Mouse (Mus musculus) brain, embryonic 18.5 days (tissue): Measurements from ENCODE around the gene Slc25a10.

Experiments
- DNase-seq: peaks from one replicate; pipeline ENCODE4 v3.0.0-alpha.2; 2012; ENCODE audit warnings: low read depth, low spot score

Gene Slc25a10

DNA sequence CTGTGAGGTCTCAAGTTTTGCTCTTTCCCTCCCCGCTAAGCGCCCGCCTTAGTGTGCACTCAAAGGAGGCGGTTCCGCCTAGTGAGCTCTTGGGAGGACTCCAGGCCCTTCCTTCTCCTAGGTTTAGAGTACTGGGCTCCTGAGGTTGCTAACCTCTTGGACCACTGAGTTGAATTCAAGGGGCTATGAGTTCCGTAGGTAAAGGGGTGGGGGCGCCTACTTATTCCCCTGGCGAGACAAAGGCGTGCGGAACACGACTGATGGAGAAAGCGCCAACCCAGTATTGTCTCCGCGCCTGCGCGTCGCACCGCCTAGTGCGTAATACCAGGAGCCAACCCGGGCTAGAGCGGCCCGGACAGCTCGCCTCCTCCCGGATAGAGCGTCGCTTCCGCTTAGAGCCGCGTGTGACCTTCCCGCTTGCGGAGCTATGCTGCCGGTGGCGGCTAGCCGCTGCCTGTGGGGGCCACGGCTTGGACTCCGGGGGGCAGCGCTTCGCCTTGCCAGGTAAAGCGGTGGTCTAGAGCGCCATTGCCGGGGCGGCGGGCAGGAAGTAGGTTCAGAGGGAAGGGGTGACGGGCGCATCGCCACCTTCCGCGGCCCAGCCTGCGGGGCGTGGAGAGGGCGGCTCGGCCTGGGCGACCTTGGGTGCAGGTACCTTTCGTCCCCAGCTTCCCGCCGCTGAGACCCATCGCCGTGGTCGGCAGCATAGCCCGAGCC, 7.2 kb upstream of the Slc25a10 start, which contains the start of gene Mrpl12:
Mrpl12 (plus strand) TSS at position 349 of the 717 bp plus-strand sequence.
- peak; percentile 94 for DNase-seq

DNA sequence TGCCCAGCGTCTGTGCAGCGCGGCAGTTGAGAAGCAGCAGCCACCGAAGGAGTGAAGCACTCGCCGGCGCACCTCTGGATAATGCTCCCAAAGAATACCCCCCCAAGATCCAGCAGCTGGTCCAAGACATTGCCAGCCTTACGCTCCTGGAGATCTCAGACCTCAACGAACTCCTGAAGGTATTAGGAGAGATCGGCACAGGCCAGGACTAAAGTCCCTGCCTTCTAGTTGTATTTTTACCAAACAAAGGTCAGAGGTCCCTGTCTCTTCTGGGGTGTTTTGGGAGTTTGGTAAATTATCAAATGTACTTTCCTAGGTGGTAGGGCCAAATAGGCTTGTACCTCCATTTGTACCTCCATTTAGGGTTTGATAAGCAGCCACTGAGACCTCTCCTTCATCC, 6.4 kb upstream of the Slc25a10 start:
- DNase-seq = no peak

DNA sequence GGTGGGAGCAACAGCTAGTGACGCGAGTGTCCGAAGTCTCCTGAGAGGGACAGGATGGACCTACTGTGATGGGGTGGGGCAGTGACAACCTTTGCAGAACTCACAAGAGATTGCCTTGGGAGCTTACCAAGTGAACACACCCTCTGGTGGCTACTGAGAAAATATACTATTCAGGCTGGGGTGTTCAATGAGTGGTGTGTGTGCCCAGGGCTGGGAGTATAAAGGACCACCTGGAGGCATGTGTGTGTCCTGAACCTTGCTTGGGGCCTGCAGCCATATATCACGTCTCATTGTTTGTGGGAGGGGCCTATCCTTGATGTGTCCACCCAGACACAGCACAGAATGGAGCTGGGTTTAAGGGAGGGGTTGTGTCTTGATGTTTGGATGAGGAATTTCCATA, 3.1 kb upstream of the Slc25a10 start:
- no peak for DNase-seq

- peak; percentile 55 for DNase-seq
These were observed 2.4 kb upstream of the Slc25a10 start for GRCm38 (mm10) chr11:120489054-120489761.

DNA sequence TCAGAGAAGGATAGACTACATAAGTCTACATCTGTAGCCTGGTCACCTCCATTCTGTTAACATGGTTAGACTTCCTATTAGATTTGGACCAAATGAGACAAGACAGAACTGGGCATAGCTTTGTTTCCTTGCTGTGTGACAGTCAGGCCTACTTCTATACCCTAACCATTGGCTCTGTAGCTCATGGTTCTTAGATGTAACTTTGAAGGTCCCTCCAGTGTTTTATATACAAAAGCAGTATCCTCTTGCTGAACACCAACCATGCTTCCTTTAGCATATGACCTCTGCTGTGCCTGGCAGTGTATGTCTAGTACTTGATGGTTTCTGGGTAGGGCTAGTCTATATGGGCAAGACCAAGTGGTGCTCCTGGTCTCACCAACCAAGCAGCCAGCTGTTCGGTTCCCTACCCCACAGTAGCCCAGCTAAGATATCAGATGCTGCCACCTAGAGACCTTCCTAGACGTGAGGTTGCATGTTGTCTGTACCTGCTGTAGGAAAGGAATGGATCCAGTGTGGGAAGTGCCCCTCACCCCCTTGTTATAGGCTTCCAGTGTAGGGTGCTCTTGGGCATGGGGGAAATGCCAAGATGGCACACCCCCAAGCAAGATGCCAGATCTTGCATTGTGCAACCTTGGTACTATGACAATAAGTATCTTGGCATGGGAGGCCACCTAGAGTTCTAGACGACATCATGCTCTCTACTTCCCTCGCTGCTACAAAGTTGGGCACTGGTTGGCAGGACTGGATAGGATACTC, 1.2 kb upstream of the Slc25a10 start:
- no peak for DNase-seq

DNA sequence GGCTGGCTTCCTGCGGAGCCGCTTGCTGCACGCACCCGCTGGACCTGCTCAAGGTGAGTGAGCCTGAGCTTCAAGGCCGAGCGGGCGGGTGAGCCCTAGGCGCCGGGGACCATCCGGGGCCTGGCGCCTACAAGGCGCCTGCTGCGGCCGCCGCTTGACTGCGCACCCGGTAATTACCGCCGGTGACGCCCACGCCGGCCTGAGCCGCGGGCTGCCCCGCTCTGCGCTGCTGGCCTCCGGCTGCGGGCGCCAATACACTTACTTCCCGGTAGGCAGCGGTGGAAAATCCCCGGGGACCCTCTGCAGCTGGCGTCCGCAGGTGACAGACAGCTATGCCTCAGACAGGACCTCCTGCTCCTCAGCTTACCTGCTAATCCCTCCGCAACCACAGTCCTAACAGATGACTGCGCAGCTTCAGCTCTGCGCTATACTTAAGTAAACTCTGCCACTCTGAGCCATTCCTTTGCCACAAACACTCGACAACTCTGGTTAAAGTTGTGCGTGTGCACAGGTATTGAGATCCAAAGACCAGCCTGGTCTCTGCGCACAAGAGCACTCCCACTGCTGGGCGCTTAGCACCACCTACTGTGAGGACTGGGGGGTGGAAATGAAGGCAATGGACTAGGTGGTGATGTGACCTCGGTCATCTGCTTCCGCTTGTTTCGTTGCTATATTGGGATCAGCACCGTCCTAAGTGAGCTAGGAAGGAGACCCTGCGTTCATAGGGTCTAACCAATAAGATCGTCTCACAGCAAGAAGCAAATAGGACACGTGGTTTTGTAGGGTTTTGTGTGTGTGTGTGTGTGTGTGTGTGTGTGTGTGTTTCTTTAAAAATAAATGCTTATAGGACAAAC, 611 bp downstream of the Slc25a10 start:
- no peak for DNase-seq

DNA sequence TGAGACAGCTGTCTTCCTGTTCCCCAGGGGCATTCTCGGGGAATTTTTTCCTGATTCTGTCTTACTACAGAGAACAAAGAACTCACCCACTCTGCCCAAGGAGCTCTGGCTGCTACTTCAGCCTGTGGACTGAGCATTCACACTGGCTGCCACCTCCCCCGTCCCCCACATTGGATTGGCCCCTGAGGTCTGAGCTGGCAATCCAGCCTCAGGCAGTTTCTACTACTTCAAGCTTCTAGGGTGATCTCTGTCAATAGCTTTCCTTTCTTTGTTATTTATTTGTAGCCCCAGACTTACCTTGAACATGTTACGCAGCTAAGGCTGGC, 1.2 kb downstream of the Slc25a10 start:
- no peak for DNase-seq

DNA sequence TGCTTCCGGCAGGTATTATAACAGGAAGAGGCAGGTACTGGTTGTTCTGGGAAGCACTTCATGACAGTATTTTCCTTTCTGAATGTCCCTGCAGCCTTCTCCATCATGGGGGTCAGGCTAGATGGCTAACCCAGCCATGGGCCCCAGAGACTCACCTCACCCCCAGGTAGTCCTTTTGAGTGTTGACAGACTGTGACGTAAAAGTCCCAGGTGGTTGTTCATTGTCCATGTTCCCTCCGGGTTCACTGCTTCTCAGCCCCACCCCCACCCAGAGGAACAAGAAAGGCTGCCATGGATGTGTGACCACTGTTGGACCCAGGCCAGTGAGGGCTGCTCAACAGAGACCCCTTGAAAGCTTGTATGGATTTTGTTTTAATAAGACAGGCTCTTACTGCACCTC, 1.7 kb downstream of the Slc25a10 start:
- no peak for DNase-seq

GRCm38 (mm10) chr11:120493911-120494310, 2.3 kb downstream of the Slc25a10 start:
- no peak for DNase-seq

DNA sequence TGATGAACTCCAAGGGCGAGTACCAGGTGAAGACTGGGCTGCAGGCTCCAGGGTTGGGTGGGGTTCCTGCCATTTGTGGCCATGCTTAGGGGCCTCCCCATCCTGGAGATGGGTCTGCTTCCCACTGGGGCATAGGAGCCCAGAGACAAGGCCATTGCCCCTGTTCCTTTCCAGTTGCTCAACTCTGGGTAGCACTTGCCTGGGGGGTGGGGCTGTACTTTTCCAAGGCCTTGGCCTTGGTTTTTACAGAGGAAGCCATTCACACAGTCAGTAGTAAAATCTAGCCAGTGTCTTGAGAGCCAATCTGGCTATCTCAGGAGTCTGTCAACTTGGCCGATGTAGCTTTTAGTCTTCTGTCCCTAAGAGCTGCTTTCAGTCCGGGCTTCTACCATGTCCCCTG, 5.8 kb downstream of the Slc25a10 start:
- DNase-seq = no peak

DNA sequence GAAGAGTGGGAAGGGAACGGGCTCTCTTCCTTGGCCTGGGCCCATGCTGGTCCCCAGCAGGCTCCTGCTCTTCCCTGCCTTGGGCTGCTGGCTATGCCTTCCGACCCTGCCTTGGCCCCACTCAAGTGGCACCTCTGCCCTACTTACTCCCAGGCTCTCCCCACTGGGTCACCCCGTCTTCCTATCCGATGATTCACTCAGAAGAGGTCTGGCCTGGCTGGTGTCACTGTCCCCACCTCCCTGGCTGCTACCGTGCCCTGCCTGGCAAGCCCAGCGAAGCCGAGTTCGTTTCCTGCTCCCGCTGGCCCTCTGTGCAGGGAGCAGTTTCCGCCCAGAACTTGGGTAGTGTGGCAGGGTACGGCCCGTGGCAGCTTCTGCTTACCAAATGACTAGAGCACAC, 6.6 kb downstream of the Slc25a10 start:
- no peak for DNase-seq

- no peak for DNase-seq
These were observed 7.3 kb downstream of the Slc25a10 start for GRCm38 (mm10) chr11:120498891-120499290.

DNA sequence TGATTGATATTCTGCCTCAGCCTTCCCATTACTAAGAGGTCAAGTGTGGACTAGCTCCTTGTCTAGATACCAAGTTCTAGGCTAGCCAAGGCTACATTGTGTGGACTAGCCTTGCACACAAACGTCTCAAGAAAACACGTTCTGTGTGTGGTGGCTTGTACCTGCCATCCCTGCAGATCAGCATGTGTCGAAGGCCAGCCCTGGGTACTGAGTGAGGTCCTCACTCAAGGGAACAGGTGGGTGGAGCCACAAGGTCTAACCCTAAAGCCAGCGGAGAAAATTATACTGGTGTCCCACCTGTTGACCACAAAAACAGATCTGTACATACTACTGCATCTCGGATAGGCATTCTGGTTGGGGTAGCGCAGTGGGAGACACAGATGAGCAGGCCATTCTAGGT, 8.3 kb downstream of the Slc25a10 start:
- DNase-seq = no peak

GRCm38 (mm10) chr11:120500357-120500756, 8.7 kb downstream of the Slc25a10 start:
- DNase-seq = no peak

- no peak for DNase-seq
These were observed 9.4 kb downstream of the Slc25a10 start for GRCm38 (mm10) chr11:120501018-120501417.

GRCm38 (mm10) chr11:120501701-120502100, 10.1 kb downstream of the Slc25a10 start:
- no peak for DNase-seq

- DNase-seq = no peak
These were observed 14.0 kb downstream of the Slc25a10 start for GRCm38 (mm10) chr11:120505661-120506060.

- DNase-seq = no peak
These were observed 15.3 kb downstream of the Slc25a10 start for GRCm38 (mm10) chr11:120506899-120507298.

DNA sequence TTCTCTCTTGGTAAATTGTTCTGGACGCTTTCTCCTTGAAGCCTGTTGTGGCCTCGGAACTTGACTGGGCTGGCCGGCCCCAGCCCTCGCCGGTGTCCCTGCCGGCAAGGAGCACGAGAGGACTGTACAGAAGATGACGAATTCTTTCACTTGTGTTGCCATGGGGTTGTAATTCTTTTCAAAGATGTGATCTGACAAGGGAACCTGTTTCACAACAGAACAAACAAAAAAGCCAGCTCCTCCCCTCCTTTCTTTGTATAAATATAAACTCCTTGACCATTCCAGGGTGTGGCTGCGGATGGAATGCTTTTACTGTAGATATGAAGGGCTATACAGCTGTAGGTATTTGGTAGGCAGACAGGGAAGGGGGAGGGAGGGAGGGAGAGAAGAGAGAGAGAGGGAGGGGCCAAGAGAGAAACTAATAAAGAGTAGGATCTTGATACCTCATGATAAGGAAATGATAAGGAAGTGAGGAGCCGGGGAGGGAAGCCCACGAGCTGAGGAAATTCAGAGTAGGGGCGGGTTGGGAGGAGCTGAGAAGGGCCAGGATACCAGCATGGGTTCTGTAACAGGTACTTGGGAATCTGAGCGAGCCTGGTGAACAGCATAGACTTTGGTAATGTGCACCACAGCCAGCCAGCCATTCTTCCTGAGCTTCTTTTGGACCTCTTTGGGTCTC, 16.1 kb downstream of the Slc25a10 start:
- DNase-seq = no peak

- no peak for DNase-seq
These were observed 16.7 kb downstream of the Slc25a10 start for GRCm38 (mm10) chr11:120508290-120508870.

DNA sequence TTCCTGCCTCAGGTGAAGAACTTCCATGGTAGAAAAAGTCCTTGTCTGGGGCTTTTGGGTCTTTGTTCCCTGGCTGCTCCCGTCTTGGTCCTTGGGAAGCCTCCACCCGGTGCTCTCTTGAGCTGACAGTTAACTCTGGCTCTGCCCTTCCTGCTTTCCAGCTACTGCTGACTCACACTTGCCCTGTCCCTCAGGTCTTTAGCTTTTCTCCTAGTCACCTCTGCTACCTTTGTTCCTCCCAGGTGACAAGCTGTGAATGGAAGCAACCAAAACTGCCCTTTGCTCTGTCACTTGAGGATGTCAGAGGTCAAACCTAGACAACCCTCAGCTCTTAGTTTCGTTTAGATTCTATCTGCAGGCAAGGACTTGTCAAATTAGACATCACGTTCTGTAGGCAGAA, 18.3 kb downstream of the Slc25a10 start:
- DNase-seq = no peak
